Mouse (Mus musculus) heart, embryonic 15.5 days (tissue): Measurements from ENCODE around the gene Zfp385c. TPM values are rescaled to one million over a fixed set of nuclear protein-coding genes. Genes with fewer than 3 reads are reported as not detected.

Source experiments
- ATAC-seq: fragments of 200-750 bp; cut with Nextera tagmentation; replicated peaks from 2 replicates; pipeline ENCODE4 v1.8.0; 2017; ENCODE audit warnings: low read depth, moderate TSS enrichment; ENCODE audit not compliant: insufficient number of reproducible peaks, insufficient read depth, low FRiP score
- H3K27ac ChIP-seq: fragments of 300-500 bp; sonication (generic); 2 replicates; pipeline ENCODE4 v1.5.1; 2015; ENCODE audit warnings: mild to moderate bottlenecking, inconsistent platforms
- H3K27me3 ChIP-seq: fragments of 300-500 bp; sonication (generic); 2 replicates; pipeline ENCODE4 v1.6.1; 2015; ENCODE audit warnings: inconsistent platforms
- H3K36me3 ChIP-seq: fragments of 300-500 bp; sonication (generic); 2 replicates; pipeline ENCODE4 v1.6.1; 2015; ENCODE audit warnings: mild to moderate bottlenecking, inconsistent platforms
- H3K4me1 ChIP-seq: fragments of 300-500 bp; sonication (generic); replicated peaks from 2 replicates; pipeline ENCODE4 v1.6.1; 2015; ENCODE audit warnings: inconsistent platforms
- H3K4me2 ChIP-seq: fragments of 300-500 bp; sonication (generic); 2 replicates; pipeline ENCODE4 v1.6.1; 2015; ENCODE audit warnings: inconsistent platforms, mild to moderate bottlenecking, moderate library complexity
- H3K4me3 ChIP-seq: fragments of 300-500 bp; sonication (generic); 2 replicates; pipeline ENCODE4 v1.5.1; 2015; ENCODE audit warnings: mild to moderate bottlenecking, inconsistent platforms
- H3K9ac ChIP-seq: fragments of 300-500 bp; sonication (generic); 2 replicates; pipeline ENCODE4 v1.6.1; 2015; ENCODE audit warnings: mild to moderate bottlenecking, inconsistent platforms
- H3K9me3 ChIP-seq: fragments of 300-500 bp; sonication (generic); replicated peaks from 2 replicates; pipeline ENCODE4 v1.6.1; 2016; ENCODE audit warnings: inconsistent platforms
- WGBS: fragments of 180-500 bp; shearing (Covaris S2); methylation state at CpG from one replicate; pipeline ENCODE4 v1.1.7; 2015; ENCODE audit warnings: mixed read lengths; 5-methylcytosine and 5-hydroxymethylcytosine counted together
- polyA plus RNA-seq: library from polyadenylated mRNA; unstranded; fragments of >200 nt; fragmentation: Nextera tagmentation; extraction: Ambion mirVana; gene quantifications from 2 replicates; pipeline ENCODE4 v1.2.1, GENCODE M21; 2015

Gene Zfp385c
- polyA plus RNA-seq = 0.09 and 0.16 TPM in 2 replicates

DNA sequence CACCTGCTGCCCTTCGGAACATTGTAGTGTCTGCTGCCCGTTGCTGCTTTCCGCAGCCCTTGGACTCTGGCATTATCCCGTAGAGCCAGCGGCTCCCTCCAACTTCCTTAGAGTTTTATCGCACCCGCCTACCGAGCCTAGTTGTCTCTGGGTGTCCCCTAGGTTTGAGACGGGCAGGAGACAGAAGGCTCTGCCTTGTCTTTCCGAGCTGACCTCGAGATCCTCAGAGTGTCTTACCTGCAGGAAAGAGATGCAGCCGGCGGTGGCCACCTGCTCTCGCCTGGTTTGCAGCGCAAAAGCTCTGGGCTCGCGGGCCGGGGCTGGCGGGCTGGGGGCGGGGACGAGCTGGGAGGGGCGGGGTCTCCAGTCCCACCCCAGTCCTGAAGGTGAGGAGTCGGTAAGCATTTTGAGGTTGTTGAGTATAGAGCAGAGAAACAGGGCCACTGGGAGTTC, at the start of gene Zfp385c:
Gene Zfp385c, minus strand, starts transcription at position 292 of the 453 bp plus-strand sequence.
- Histone ChIP-seq H3K27me3 (peaks cover 30% of the 10 kb centered on the region), H3K4me1 (peaks cover 10% of the 10 kb centered on the region), H3K36me3 (no peaks in the 10 kb centered on the region), H3K4me2 (peak within 1 kb of the TSS; percentile 67), H3K4me3 (peak within 1 kb of the TSS; percentile 38), H3K27ac (no peak within 1 kb of the TSS), H3K9me3 (no peaks in the 10 kb centered on the region), H3K9ac (0 out of 2 replicates have a peak within 1 kb of the TSS, but pooled peaks have one; percentile 12)
- no peak for ATAC-seq
- WGBS = 1% methylated on average over 23 of the region's 23 CpGs

DNA sequence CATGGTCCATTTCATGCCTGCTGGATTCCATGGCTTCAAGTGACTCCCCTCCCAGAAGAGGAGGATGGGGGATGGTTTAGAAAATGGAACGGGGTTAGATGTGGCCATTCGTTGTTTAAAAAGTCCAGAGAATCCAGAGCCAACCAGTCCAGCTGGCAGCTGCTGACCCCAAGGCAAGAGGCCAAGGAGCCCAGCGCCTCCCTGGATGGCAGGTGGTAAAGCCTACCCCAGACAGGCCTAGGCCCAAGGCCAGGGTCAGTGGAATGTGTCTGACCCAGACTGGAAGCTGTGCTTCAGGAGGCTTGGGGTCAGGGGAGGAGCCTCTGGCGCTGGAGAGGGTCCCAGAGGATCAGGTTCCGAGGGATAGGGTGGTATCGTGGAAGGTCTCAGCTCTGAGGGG, 49.1 kb upstream of the Zfp385c start:
- no peak overlapping the region for H3K27ac ChIP-seq
- no peaks in the 10 kb centered on the region for H3K9me3 ChIP-seq
- H3K36me3 ChIP-seq = no peaks in the 10 kb centered on the region
- no peak for ATAC-seq
- peaks cover 14% of the 10 kb centered on the region for H3K27me3 ChIP-seq
- no peak overlapping the region for H3K4me2 ChIP-seq
- H3K9ac ChIP-seq = no peak overlapping the region
- H3K4me1 ChIP-seq = peaks cover 16% of the 10 kb centered on the region
- WGBS = 75% methylated on average over 6 of the region's 6 CpGs
- H3K4me3 ChIP-seq = no peak overlapping the region

DNA sequence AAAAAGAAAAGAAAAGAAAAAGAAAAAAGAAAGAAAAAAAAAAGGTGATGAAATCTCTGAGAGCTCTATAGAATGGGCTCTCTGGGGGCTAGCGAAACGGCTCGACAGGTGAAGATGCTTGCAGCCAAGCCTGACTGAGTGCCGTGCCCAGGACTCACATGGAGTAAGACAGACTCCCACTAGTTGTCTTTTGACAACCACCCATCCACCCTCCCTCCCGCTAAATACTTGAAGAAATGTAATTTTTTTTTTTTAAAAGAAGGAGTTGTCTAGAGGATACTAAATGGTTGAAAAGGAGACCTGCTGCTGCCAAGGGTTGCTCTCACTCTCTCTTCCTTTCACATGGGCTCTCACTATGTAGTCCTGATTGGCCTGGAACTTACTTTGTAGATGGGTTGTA, 46.5 kb upstream of the Zfp385c start:
- Histone ChIP-seq H3K9me3 (no peaks in the 10 kb centered on the region), H3K4me1 (peaks cover 29% of the 10 kb centered on the region), H3K4me2 (peak overlapping the region; percentile 75), H3K9ac (peak overlapping the region; percentile 49), H3K4me3 (peak overlapping the region; percentile 98), H3K36me3 (no peaks in the 10 kb centered on the region), H3K27me3 (0 out of 2 replicates have a peak, but pooled peaks cover 5% of the 10 kb centered on the region), H3K27ac (peak overlapping the region; percentile 78; the same call in 1 of the 2 replicates)
- WGBS = 14% methylated on average over 5 of the region's 5 CpGs
- no peak for ATAC-seq

- peak within 1 kb of the TSS; percentile 98 for H3K4me3 ChIP-seq
- H3K4me1 ChIP-seq = peaks cover 29% of the 10 kb centered on the region
- no peaks in the 10 kb centered on the region for H3K9me3 ChIP-seq
- H3K27me3 ChIP-seq = 0 out of 2 replicates have a peak, but pooled peaks cover 5% of the 10 kb centered on the region
- H3K27ac ChIP-seq = peak within 1 kb of the TSS; percentile 78
- peak within 1 kb of the TSS; percentile 97 for H3K9ac ChIP-seq
- WGBS = under 1% methylated on average over 39 of the region's 39 CpGs
- peak; percentile 100 for ATAC-seq
- peak within 1 kb of the TSS; percentile 86 for H3K4me2 ChIP-seq
- H3K36me3 ChIP-seq = no peaks in the 10 kb centered on the region
These were observed 45.9 kb upstream of the Zfp385c start, which contains the start of gene Rab5c for GRCm38 (mm10) chr11:100738066-100738604. Rab5c (minus strand) TSS chr11:100738215.

- Histone ChIP-seq H3K27ac (peak overlapping the region; percentile 75), H3K9ac (peak overlapping the region; percentile 97), H3K4me1 (peaks cover 31% of the 10 kb centered on the region), H3K4me3 (peak overlapping the region; percentile 98), H3K36me3 (no peaks in the 10 kb centered on the region; the same call in 1 of the 2 replicates), H3K27me3 (0 out of 2 replicates have a peak, but pooled peaks cover 5% of the 10 kb centered on the region), H3K9me3 (no peaks in the 10 kb centered on the region), H3K4me2 (peak overlapping the region; percentile 86)
- WGBS = under 1% methylated on average over 13 of the region's 13 CpGs
- no peak for ATAC-seq
These were observed 45.0 kb upstream of the Zfp385c start for GRCm38 (mm10) chr11:100737105-100737733.

DNA sequence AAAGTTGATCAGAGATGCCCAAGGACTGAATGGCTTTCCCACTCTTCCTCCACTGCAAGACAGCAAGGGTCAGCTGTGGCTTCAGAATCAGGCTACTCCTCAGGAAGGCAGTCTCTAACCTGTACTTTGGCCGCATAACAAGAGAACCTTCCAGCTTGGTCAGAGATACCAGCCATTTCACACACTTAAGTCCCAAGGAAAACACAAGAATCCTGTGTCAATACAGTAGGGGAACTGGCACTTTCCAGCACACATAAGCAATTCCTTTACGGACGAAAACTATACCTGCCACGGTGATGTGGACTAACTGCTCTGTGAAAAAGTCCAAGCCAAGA, 44.5 kb upstream of the Zfp385c start:
- peak overlapping the region; percentile 86 for H3K4me2 ChIP-seq
- peak overlapping the region; percentile 97; the same call in 1 of the 2 replicates for H3K9ac ChIP-seq
- 0 out of 2 replicates have a peak overlapping the region, but pooled peaks have one; percentile 75 for H3K27ac ChIP-seq
- no peaks in the 10 kb centered on the region; the same call in 1 of the 2 replicates for H3K36me3 ChIP-seq
- 70% methylated on average over 4 of the region's 4 CpGs for WGBS
- H3K27me3 ChIP-seq = 0 out of 2 replicates have a peak, but pooled peaks cover 5% of the 10 kb centered on the region
- no peaks in the 10 kb centered on the region for H3K9me3 ChIP-seq
- ATAC-seq = no peak
- H3K4me1 ChIP-seq = peaks cover 31% of the 10 kb centered on the region
- peak overlapping the region; percentile 98 for H3K4me3 ChIP-seq

GRCm38 (mm10) chr11:100735954-100736745, 43.9 kb upstream of the Zfp385c start:
- Histone ChIP-seq H3K4me1 (peaks cover 31% of the 10 kb centered on the region), H3K4me3 (peak overlapping the region; percentile 98), H3K36me3 (no peaks in the 10 kb centered on the region; the same call in 1 of the 2 replicates), H3K27me3 (0 out of 2 replicates have a peak, but pooled peaks cover 5% of the 10 kb centered on the region), H3K9ac (peak overlapping the region; percentile 97), H3K9me3 (no peaks in the 10 kb centered on the region), H3K27ac (peak overlapping the region; percentile 38; the same call in 1 of the 2 replicates), H3K4me2 (peak overlapping the region; percentile 86)
- ATAC-seq = no peak
- 61% methylated on average over 14 of the region's 14 CpGs for WGBS

- no peaks in the 10 kb centered on the region for H3K9me3 ChIP-seq
- no peak for ATAC-seq
- peak overlapping the region; percentile 86 for H3K4me2 ChIP-seq
- H3K36me3 ChIP-seq = no peaks in the 10 kb centered on the region; the same call in 1 of the 2 replicates
- 0 out of 2 replicates have a peak, but pooled peaks cover 3% of the 10 kb centered on the region for H3K27me3 ChIP-seq
- 86% methylated on average over 9 of the region's 9 CpGs for WGBS
- H3K4me1 ChIP-seq = peaks cover 31% of the 10 kb centered on the region
- peak overlapping the region; percentile 28; the same call in 1 of the 2 replicates for H3K27ac ChIP-seq
- peak overlapping the region; percentile 98 for H3K4me3 ChIP-seq
- H3K9ac ChIP-seq = peak overlapping the region; percentile 97; the same call in 1 of the 2 replicates
These were observed 43.0 kb upstream of the Zfp385c start for GRCm38 (mm10) chr11:100735134-100735865.

- no peak overlapping the region for H3K4me2 ChIP-seq
- H3K27ac ChIP-seq = no peak overlapping the region
- peaks cover 9% of the 10 kb centered on the region for H3K4me1 ChIP-seq
- H3K9ac ChIP-seq = no peak overlapping the region
- no peak overlapping the region for H3K4me3 ChIP-seq
- no peaks in the 10 kb centered on the region for H3K27me3 ChIP-seq
- WGBS = 79% methylated on average over 6 of the region's 6 CpGs
- no peak for ATAC-seq
- H3K36me3 ChIP-seq = peaks cover 7% of the 10 kb centered on the region; the same call in 1 of the 2 replicates
- no peaks in the 10 kb centered on the region for H3K9me3 ChIP-seq
These were observed 38.4 kb upstream of the Zfp385c start for GRCm38 (mm10) chr11:100730477-100731205.

- Histone ChIP-seq H3K36me3 (peaks cover 7% of the 10 kb centered on the region; the same call in 1 of the 2 replicates), H3K4me2 (no peak overlapping the region), H3K4me1 (peaks cover 9% of the 10 kb centered on the region), H3K9ac (no peak overlapping the region), H3K4me3 (no peak overlapping the region), H3K27ac (no peak overlapping the region), H3K9me3 (no peaks in the 10 kb centered on the region), H3K27me3 (no peaks in the 10 kb centered on the region)
- ATAC-seq = no peak
- WGBS = 74% methylated on average over 4 of the region's 4 CpGs
These were observed 37.7 kb upstream of the Zfp385c start for GRCm38 (mm10) chr11:100729976-100730375.
